Mouse (Mus musculus) pancreas, adult 10 weeks (tissue): ENCODE measurements around the gene Vmn2r-ps159. TPM values are rescaled to one million over a fixed set of nuclear protein-coding genes. Genes with fewer than 3 reads are reported as not detected.

ENCODE experiments used
- polyA plus RNA-seq: library from polyadenylated mRNA; stranded (reverse); fragments of 350-450 nt; fragmentation: Illumina TruSeq; extraction: RNeasy Lipid Tissue Mini Kit (QIAGEN cat#74804); gene quantifications from one replicate; pipeline ENCODE4 v1.2.3, GENCODE M21; 2015; ENCODE audit warnings: low read depth, low replicate concordance; ENCODE audit not compliant: insufficient read depth

The Vmn2r-ps159 gene
- not detected for polyA plus RNA-seq

GRCm38 (mm10) chr4:156330803-156331202 lies at the start of gene Vmn2r-ps159:
Gene Vmn2r-ps159 (plus strand): TSS chr4:156331103.

Other genes starting within 250 kb of the Vmn2r-ps159 start
- 3.1 TPM for gene 9430015G10Rik, start 221.1 kb upstream of the Vmn2r-ps159 start, polyA plus RNA-seq
- not detected for gene Rnf223, start 200.6 kb upstream of the Vmn2r-ps159 start, polyA plus RNA-seq
- gene Agrn, start 133.6 kb upstream of the Vmn2r-ps159 start, polyA plus RNA-seq = 39.4 TPM
- 5.8 TPM for gene Isg15, start 130.3 kb upstream of the Vmn2r-ps159 start, polyA plus RNA-seq
- gene AW011738, start 127.8 kb upstream of the Vmn2r-ps159 start, polyA plus RNA-seq = 0.74 TPM
- gene Perm1, start 115.2 kb upstream of the Vmn2r-ps159 start, polyA plus RNA-seq = not detected
- gene Plekhn1, start 96.2 kb upstream of the Vmn2r-ps159 start, polyA plus RNA-seq = 13.6 TPM
- gene Noc2l, start 95.1 kb upstream of the Vmn2r-ps159 start, polyA plus RNA-seq = 19.6 TPM
- not detected for gene Samd11, start 75.4 kb upstream of the Vmn2r-ps159 start, polyA plus RNA-seq